Mouse (Mus musculus) bone marrow macrophage, adult 2 months (primary cell): ENCODE results near the gene Cnot8.

ENCODE experiments used
- CTCF ChIP-seq: IDR thresholded peaks from 2 replicates; pipeline ENCODE4 v1.5.1; 2012; ENCODE audit warnings: low read depth, mild to moderate bottlenecking, low read length, moderate library complexity
- POLR2A ChIP-seq: IDR thresholded peaks from 2 replicates; pipeline ENCODE4 v1.6.1; 2012; ENCODE audit warnings: mild to moderate bottlenecking, low read depth, low read length, borderline replicate concordance

GRCm38 (mm10) chr11:58102146-58102545 lies 1.8 kb upstream of the Cnot8 start:
- TF ChIP-seq POLR2A (no peak), CTCF (no peak)
